Mouse (Mus musculus) MEL (cell line): ENCODE data around the gene Prss32. TPM values are rescaled to one million over a fixed set of nuclear protein-coding genes. Genes with fewer than 3 reads are reported as not detected.

Source experiments
- DNase-seq: peaks from one replicate; pipeline ENCODE4 v3.0.0; 2011; ENCODE audit warnings: low read depth, low spot score
- H3K27ac ChIP-seq: 2 replicates; pipeline ENCODE4 v1.5.1; 2012; ENCODE audit warnings: low read depth, mild to moderate bottlenecking, control low read depth, low read length, moderate library complexity; ENCODE audit not compliant: control insufficient read depth
- H3K27me3 ChIP-seq, 2 experiments: fragments of 150-350 bp in 1 of 2; sonication (generic) in 1 of 2; 2 replicates each; pipeline ENCODE4 v1.6.1; 2012; ENCODE audit warnings: low read length in 2 of 2, mild to moderate bottlenecking in 2 of 2, improper control_type of control experiment in 1 of 2, moderate library complexity in 1 of 2; ENCODE audit not compliant: insufficient read depth in 2 of 2, control insufficient read depth in 1 of 2
- H3K36me3 ChIP-seq, 2 experiments: 2 replicates each; pipeline ENCODE4 v1.6.1; 2012 to 2014; ENCODE audit warnings: low read length in 2 of 2, improper control_type of control experiment in 1 of 2, inconsistent platforms in 1 of 2, mild to moderate bottlenecking in 1 of 2; ENCODE audit not compliant: insufficient read depth in 2 of 2, control insufficient read depth in 1 of 2
- H3K4me1 ChIP-seq, 2 experiments: fragments of 150-350 bp in 1 of 2; sonication (generic) in 1 of 2; 2 replicates each; pipeline ENCODE4 v1.6.1; 2012; ENCODE audit warnings: low read length in 2 of 2, improper control_type of control experiment in 1 of 2, mild to moderate bottlenecking in 1 of 2; ENCODE audit not compliant: insufficient read depth in 2 of 2, control insufficient read depth in 1 of 2
- H3K4me3 ChIP-seq, 2 experiments: fragments of 150-350 bp in 1 of 2; sonication (generic) in 1 of 2; 2 replicates each; pipeline ENCODE4 v1.5.1; 2012; ENCODE audit warnings: low read depth in 2 of 2, low read length in 2 of 2, mild to moderate bottlenecking in 2 of 2, moderate library complexity in 2 of 2, control low read depth in 1 of 2, improper control_type of control experiment in 1 of 2; ENCODE audit not compliant: control insufficient read depth in 1 of 2, insufficient read depth in 1 of 2
- H3K79me2 ChIP-seq: 2 replicates; pipeline ENCODE4 v1.6.1; 2012; ENCODE audit warnings: mild to moderate bottlenecking, low read length, moderate library complexity; ENCODE audit not compliant: control insufficient read depth, poor library complexity, insufficient read depth
- H3K9ac ChIP-seq: 2 replicates; pipeline ENCODE4 v1.6.1; 2012; ENCODE audit warnings: low read depth, mild to moderate bottlenecking, control low read depth, low read length, moderate library complexity; ENCODE audit not compliant: control insufficient read depth, poor library complexity, severe bottlenecking
- H3K9me3 ChIP-seq: fragments of 150-350 bp; sonication (generic); replicated peaks from 2 replicates; pipeline ENCODE4 v1.6.1; 2012; ENCODE audit warnings: mild to moderate bottlenecking, low read length, improper control_type of control experiment, moderate library complexity; ENCODE audit not compliant: insufficient read depth
- CHD1 ChIP-seq: IDR thresholded peaks from 2 replicates; pipeline ENCODE4 v1.6.1; 2012; ENCODE audit warnings: low read depth, mild to moderate bottlenecking, inconsistent platforms, low read length, improper control_type of control experiment
- ELF1 ChIP-seq: IDR thresholded peaks from 2 replicates; pipeline ENCODE4 v1.6.1; 2014; ENCODE audit warnings: low read depth, mild to moderate bottlenecking, inconsistent platforms, low read length, improper control_type of control experiment, moderate library complexity
- ETS1 ChIP-seq: IDR thresholded peaks from 2 replicates; pipeline ENCODE4 v1.6.1; 2012; ENCODE audit warnings: low read depth, mild to moderate bottlenecking, inconsistent platforms, low read length, improper control_type of control experiment, moderate library complexity
- GABPA ChIP-seq: IDR thresholded peaks from 2 replicates; pipeline ENCODE4 v1.6.1; 2012; ENCODE audit warnings: low read depth, mild to moderate bottlenecking, inconsistent platforms, low read length, improper control_type of control experiment, moderate library complexity
- GATA1 ChIP-seq: IDR thresholded peaks from 2 replicates; pipeline ENCODE4 v1.6.1; 2011; ENCODE audit warnings: low read depth, low read length, improper control_type of control experiment
- JUND ChIP-seq: IDR thresholded peaks from 2 replicates; pipeline ENCODE4 v1.6.1; 2011; ENCODE audit warnings: low read depth, mild to moderate bottlenecking, improper control_type of control experiment, low read length
- KAT2A ChIP-seq: conservative IDR thresholded peaks from 2 replicates; pipeline ENCODE4 v1.6.1; 2012; ENCODE audit warnings: low read depth, low read length, improper control_type of control experiment, inconsistent platforms
- MAFK ChIP-seq: IDR thresholded peaks from 2 replicates; pipeline ENCODE4 v1.6.1; 2011; ENCODE audit warnings: low read depth, mild to moderate bottlenecking, low read length, improper control_type of control experiment, borderline replicate concordance
- MAX ChIP-seq: IDR thresholded peaks from 2 replicates; pipeline ENCODE4 v1.6.1; 2011; ENCODE audit warnings: low read length, improper control_type of control experiment
- MYC ChIP-seq: IDR thresholded peaks from 2 replicates; pipeline ENCODE4 v1.6.1; 2011; ENCODE audit warnings: low read depth, mild to moderate bottlenecking, low read length, improper control_type of control experiment, moderate library complexity
- NELFE ChIP-seq: IDR thresholded peaks from 2 replicates; pipeline ENCODE4 v1.6.1; 2011; ENCODE audit warnings: low read depth, low read length, improper control_type of control experiment
- POLR2A ChIP-seq, 2 experiments: IDR thresholded peaks; 2 replicates each; pipeline ENCODE4 v1.6.1; 2011 to 2012; ENCODE audit warnings: low read length in 2 of 2, mild to moderate bottlenecking in 2 of 2, control low read depth in 1 of 2, improper control_type of control experiment in 1 of 2, low read depth in 1 of 2, moderate library complexity in 1 of 2; ENCODE audit not compliant: control insufficient read depth in 1 of 2, insufficient read depth in 1 of 2, poor library complexity in 1 of 2
- POLR2AphosphoS5 ChIP-seq: IDR thresholded peaks from 2 replicates; pipeline ENCODE4 v1.6.1; 2012; ENCODE audit warnings: low read depth, borderline replicate concordance, mild to moderate bottlenecking, inconsistent platforms, low read length, moderate library complexity, mixed read lengths
- RCOR1 ChIP-seq: IDR thresholded peaks from 2 replicates; pipeline ENCODE4 v1.6.1; 2012; ENCODE audit warnings: low read depth, mild to moderate bottlenecking, inconsistent platforms, low read length, improper control_type of control experiment
- USF2 ChIP-seq, 2 experiments: IDR thresholded peaks; 2 replicates each; pipeline ENCODE4 v1.6.1; 2011 to 2012; ENCODE audit warnings: improper control_type of control experiment in 2 of 2, low read length in 2 of 2, borderline replicate concordance in 1 of 2, inconsistent platforms in 1 of 2, low read depth in 1 of 2, mild to moderate bottlenecking in 1 of 2; ENCODE audit not compliant: insufficient read depth in 1 of 2
- ZC3H11A ChIP-seq: IDR thresholded peaks from 2 replicates; pipeline ENCODE4 v1.6.1; 2012; ENCODE audit warnings: low read depth, mild to moderate bottlenecking, inconsistent platforms, low read length, improper control_type of control experiment
- ZKSCAN1 ChIP-seq: IDR thresholded peaks from 2 replicates; pipeline ENCODE4 v1.6.1; 2012; ENCODE audit warnings: low read depth, mild to moderate bottlenecking, inconsistent platforms, low read length, improper control_type of control experiment, moderate library complexity
- ZMIZ1 ChIP-seq: IDR thresholded peaks from 2 replicates; pipeline ENCODE4 v1.6.1; 2012; ENCODE audit warnings: low read depth, mild to moderate bottlenecking, inconsistent platforms, low read length, improper control_type of control experiment, moderate library complexity
- ZNF384 ChIP-seq: IDR thresholded peaks from 2 replicates; pipeline ENCODE4 v1.6.1; 2012; ENCODE audit warnings: low read depth, mild to moderate bottlenecking, inconsistent platforms, low read length, improper control_type of control experiment
- polyA plus RNA-seq, 2 experiments: library from polyadenylated mRNA; stranded (reverse) in 1 of 2; unstranded in 1 of 2; fragments of >175 nt in 1 of 2; fragments of >200 nt in 1 of 2; gene quantifications; 2 replicates each; pipeline versions ENCODE4 v1.2.1 to v1.2.4; 2012; ENCODE audit warnings: low replicate concordance in 2 of 2, low read depth in 1 of 2; ENCODE audit not compliant: insufficient read length in 2 of 2, insufficient read depth in 1 of 2, missing spikeins in 1 of 2
- total RNA-seq: library from RNA; depleted of rRNA; stranded (reverse); fragments of 300-350 nt; gene quantifications from 2 replicates; pipeline ENCODE4 v1.2.3, GENCODE M21; 2012

The Prss32 gene
- total and polyA plus RNA-seq, 3 experiments, result 0.71 TPM; not detected in 2

DNA sequence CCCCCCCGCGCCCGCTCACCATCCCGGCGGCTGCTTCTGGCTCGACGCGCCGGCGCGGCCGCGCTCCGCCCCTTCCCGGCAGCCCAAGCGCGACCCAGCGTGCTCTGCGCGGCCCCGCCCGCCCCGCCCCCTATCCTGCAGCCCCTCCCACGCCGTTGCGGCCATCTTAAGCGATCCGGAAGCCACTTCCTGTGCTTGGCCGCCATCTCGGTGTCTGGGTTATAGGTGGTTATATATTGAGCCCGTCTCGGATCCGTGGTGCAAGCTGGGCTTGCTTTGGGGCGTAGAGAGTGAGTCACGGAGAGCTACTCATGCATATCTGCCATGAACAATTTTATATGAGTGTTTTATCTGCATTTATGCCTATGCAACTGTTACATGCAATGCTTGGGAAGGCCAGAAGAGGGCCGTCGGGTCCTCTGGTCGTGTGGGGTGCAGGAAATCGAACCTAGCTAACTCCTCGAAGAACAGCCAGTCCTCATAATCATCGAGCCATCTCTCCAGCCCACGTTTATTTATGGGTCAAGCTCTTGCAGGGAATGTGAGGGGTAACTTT is 14.5 kb upstream of the Prss32 start, which contains the start of gene Elob (continued):
- TF ChIP-seq ETS1, result no peak
- TF ChIP-seq RCOR1, result no peak
- TF ChIP-seq MYC, result no peak; the same call in 1 of the 2 replicates

- Histone ChIP-seq H3K4me1 (peaks cover 5 to 18% of the 10 kb centered on the region in 2 experiments; a peak in 3 of 4 replicates), H3K36me3 (peaks cover 3 to 19% of the 10 kb centered on the region in 2 experiments; a peak in 3 of 4 replicates), H3K79me2 (peaks cover 17% of the 10 kb centered on the region), H3K9me3 (no peaks in the 10 kb centered on the region), H3K4me3 (no peak overlapping the region)
- DNase-seq, result peak; percentile 24
- peak; percentile 91 for TF ChIP-seq ZNF384
- no peak for TF ChIP-seq MAX
- TF ChIP-seq, all 39 proteins: peak for 1
- Histone ChIP-seq H3K27me3 (no peaks in the 10 kb centered on the region), H3K9ac (no peak overlapping the region), H3K27ac (no peak overlapping the region)
Observed at GRCm38 (mm10) chr17:23831201-23831600, 12.5 kb upstream of the Prss32 start.

DNA sequence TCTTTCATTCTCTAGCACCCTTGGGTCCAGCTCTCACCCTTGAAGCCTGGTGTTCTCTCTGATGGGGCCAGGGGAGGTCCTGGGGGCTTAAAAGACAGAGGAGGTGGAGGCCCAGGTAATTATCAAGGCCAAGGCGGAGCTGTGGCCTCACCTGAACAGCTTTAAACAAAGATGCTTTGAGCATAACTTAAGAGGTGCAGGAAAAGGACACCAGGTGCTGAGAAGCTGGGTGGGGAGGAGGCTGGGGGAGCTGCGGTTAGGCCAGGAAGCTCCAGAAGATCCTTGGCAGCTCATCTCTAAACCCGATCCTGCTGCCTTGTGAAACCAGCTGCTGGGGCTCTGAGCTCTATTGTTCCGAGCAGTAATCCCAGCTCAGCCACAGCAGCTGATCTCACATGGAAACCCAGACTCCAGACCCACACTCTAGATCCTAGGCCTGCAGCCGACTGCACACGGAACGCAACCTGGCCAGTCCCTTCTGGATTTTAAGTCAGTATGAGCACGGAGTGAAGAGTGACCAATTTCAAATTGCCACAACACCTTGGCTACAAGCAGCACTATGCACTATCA is 7.6 kb upstream of the Prss32 start, which contains the start of gene Prss33:
Gene Prss33 (minus strand): TSS at position 51 of the 570 bp plus-strand sequence.
- H3K4me3 ChIP-seq, result no peak within 1 kb of the TSS
- no peaks in the 10 kb centered on the region for H3K27me3 ChIP-seq
- H3K9me3 ChIP-seq, result no peaks in the 10 kb centered on the region
- H3K9ac ChIP-seq, result no peak within 1 kb of the TSS
- peaks cover 0 to 4% of the 10 kb centered on the region in 2 experiments; a peak in 2 of 4 replicates for H3K4me1 ChIP-seq
- H3K79me2 ChIP-seq, result no peaks in the 10 kb centered on the region
- H3K36me3 ChIP-seq, result peaks cover 0 to 1% of the 10 kb centered on the region in 2 experiments; a peak in 1 of 4 replicates
- TF ChIP-seq KAT2A, result no peak
- no peak for TF ChIP-seq JUND
- TF ChIP-seq CHD1, result no peak
- TF ChIP-seq ZC3H11A, result no peak
- TF ChIP-seq GATA1, result no peak
- no peak for TF ChIP-seq ZMIZ1
- TF ChIP-seq NELFE, result no peak
- TF ChIP-seq ELF1, result no peak
- no peak for TF ChIP-seq ETS1
- TF ChIP-seq ZKSCAN1, result no peak
- TF ChIP-seq ZNF384, result no peak
- no peak for TF ChIP-seq POLR2AphosphoS5
- TF ChIP-seq USF2 (IDR thresholded peaks at IDR 0.05; ENCODE audit: borderline replicate concordance in 1 of 2, insufficient read depth in 1 of 2, low read depth in 1 of 2, low read length in 2 of 2), result no peak
- no peak for TF ChIP-seq MAFK
- TF ChIP-seq GABPA, result no peak
- no peak for TF ChIP-seq POLR2A (IDR thresholded peaks at IDR 0.05; ENCODE audit: control insufficient read depth in 1 of 2, insufficient read depth in 1 of 2, low read depth in 1 of 2, low read length in 2 of 2, poor library complexity in 1 of 2)
- no peak for DNase-seq
- H3K27ac ChIP-seq, result no peak within 1 kb of the TSS
